Mouse (Mus musculus): ENCODE measurements at regions not wholly inside any gene's neighbourhood (a gene's known extent, or its start where the extent isn't known, plus 50 kb on each side); places are given as distances from the start of the nearest gene placed in this dataset.
"Not testable (repeated sequence)": the region's sequence is repeated elsewhere in the genome, so short reads cannot be mapped to it uniquely, and the experiment has no call there.

- in situ Hi-C loops (cut with MboI, MseI) = no loop called here
Observed at GRCm38 (mm10) chr1:95397188-95397587, 83.8 kb downstream of the Fam174a start.

- in situ Hi-C loops (cut with MboI, MseI) = no loop called here
Observed at GRCm38 (mm10) chr1:95399764-95400163, 86.3 kb downstream of the Fam174a start.

GRCm38 (mm10) chr1:95422253-95422652 lies 108.8 kb downstream of the Fam174a start:
- in situ Hi-C loops (cut with MboI, MseI) = no loop called here

- in situ Hi-C loops (cut with MboI, MseI) = no loop called here
Observed at GRCm38 (mm10) chr1:95425420-95425819, 112.0 kb downstream of the Fam174a start.

GRCm38 (mm10) chr1:95437155-95437554 lies 123.7 kb downstream of the Fam174a start:
- in situ Hi-C loops (cut with MboI, MseI) = no loop called here

- in situ Hi-C loops (cut with MboI, MseI) = loop anchor here (5.0 kb wide), 1 partner anchor 102 kb away; no protein-coding TSS in a partner anchor
Observed at GRCm38 (mm10) chr1:95445541-95445940, 132.1 kb downstream of the Fam174a start.

GRCm38 (mm10) chr1:95448962-95449558 lies 135.6 kb downstream of the Fam174a start:
- in situ Hi-C loops (cut with MboI, MseI) = loop anchor here (5.0 kb wide), 1 partner anchor 98 kb away; no protein-coding TSS in a partner anchor

GRCm38 (mm10) chr1:95450920-95451332 lies 137.5 kb downstream of the Fam174a start:
- in situ Hi-C loops (cut with MboI, MseI) = no loop called here

- in situ Hi-C loops (cut with MboI, MseI) = not testable (repeated sequence)
Observed at GRCm38 (mm10) chr1:95451755-95452154, 138.3 kb downstream of the Fam174a start.

- in situ Hi-C loops (cut with MboI, MseI) = no loop called here
Observed at GRCm38 (mm10) chr1:95454246-95454645, 140.8 kb downstream of the Fam174a start.

GRCm38 (mm10) chr1:95459355-95459754 lies 145.9 kb downstream of the Fam174a start:
- in situ Hi-C loops (cut with MboI, MseI) = no loop called here

- in situ Hi-C loops (cut with MboI, MseI) = no loop called here
Observed at GRCm38 (mm10) chr1:95468095-95468494, 154.7 kb downstream of the Fam174a start.

- in situ Hi-C loops (cut with MboI, MseI) = no loop called here
Observed at GRCm38 (mm10) chr1:95468772-95469171, 155.3 kb downstream of the Fam174a start.

- in situ Hi-C loops (cut with MboI, MseI) = no loop called here
Observed at GRCm38 (mm10) chr1:95470491-95470890, 157.1 kb downstream of the Fam174a start.

- in situ Hi-C loops (cut with MboI, MseI) = no loop called here
Observed at GRCm38 (mm10) chr1:95493004-95493403, 174.4 kb downstream of the St8sia4 start.

GRCm38 (mm10) chr1:95500671-95501070 lies 166.7 kb downstream of the St8sia4 start:
- in situ Hi-C loops (cut with MboI, MseI) = not testable (repeated sequence)

- in situ Hi-C loops (cut with MboI, MseI) = no loop called here
Observed at GRCm38 (mm10) chr1:95508718-95509117, 158.7 kb downstream of the St8sia4 start.

- in situ Hi-C loops (cut with MboI, MseI) = loop anchor here (10.0 kb wide), 1 partner anchor 904 kb away; no protein-coding TSS in a partner anchor
Observed at GRCm38 (mm10) chr1:95528726-95529125, 138.6 kb downstream of the St8sia4 start.

- in situ Hi-C loops (cut with MboI, MseI) = no loop called here
Observed at GRCm38 (mm10) chr1:95531017-95531416, 136.4 kb downstream of the St8sia4 start.

Measured in T-helper 1 cell (primary cell).